Mouse (Mus musculus) brain, embryonic 14.5 days (tissue): ENCODE measurements around the gene Tmem82.

Experiments
- CTCF ChIP-seq: fragments of 200-500 bp; IDR thresholded peaks from 2 replicates; pipeline ENCODE4 v1.5.1; 2012; ENCODE audit warnings: inconsistent platforms, mild to moderate bottlenecking, moderate library complexity, borderline replicate concordance; ENCODE audit not compliant: insufficient read depth, insufficient read length; ENCODE audit errors: extremely low read depth
- POLR2A ChIP-seq: fragments of 200-500 bp; IDR thresholded peaks from 2 replicates; pipeline ENCODE4 v1.6.1; 2012; ENCODE audit warnings: mild to moderate bottlenecking, inconsistent platforms, borderline replicate concordance; ENCODE audit not compliant: poor library complexity, insufficient read depth, insufficient read length, severe bottlenecking; ENCODE audit errors: extremely low read depth

DNA sequence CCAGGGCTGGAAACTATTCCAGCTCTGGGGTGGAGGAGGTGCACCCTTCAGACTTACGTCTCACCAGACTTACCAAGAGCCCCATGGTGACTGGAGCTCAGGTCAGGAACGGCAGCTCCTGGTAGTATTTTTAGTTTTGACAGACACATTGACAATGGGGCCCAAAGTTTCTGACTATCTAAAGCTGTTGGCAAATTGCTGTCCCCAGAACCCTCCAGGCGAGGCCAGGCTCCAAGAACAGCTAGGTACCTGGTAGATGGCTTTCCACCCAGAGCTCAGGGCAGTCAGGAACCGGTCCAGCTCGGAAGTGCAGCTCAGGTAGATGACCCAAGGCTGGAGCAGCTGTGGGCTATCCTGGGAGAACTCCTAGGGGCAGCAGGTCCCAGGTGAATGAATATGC lies 9.1 kb upstream of the Tmem82 start:
- TF ChIP-seq CTCF (no peak), POLR2A (no peak)
